Mouse (Mus musculus): ENCODE data around the gene Sh3gl2. TPM values are rescaled to one million over a fixed set of nuclear protein-coding genes. Genes with fewer than 3 reads are reported as not detected.

The Sh3gl2 gene
- polyA plus RNA-seq, 1 experiment from 2014 or later, result 1.7 TPM

DNA sequence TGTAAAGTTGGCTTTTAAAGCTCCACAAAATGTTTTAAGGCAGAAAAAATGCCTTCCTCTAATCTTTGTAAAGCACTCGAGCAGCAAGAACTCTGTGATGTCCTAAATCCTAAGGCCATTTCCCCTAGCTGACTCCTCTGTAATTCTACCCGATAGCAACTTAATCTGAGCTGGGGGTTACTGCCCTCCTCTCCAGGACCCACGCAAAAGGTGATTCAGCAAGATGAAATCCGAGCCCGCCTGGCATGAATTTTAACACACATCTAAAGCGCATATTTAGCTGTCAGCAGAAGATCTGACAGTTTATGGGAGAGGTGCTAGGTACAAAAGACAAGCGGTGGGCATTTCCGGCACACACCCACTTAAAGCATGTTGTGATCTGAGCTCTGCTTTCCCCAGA, 229.8 kb downstream of the Sh3gl2 start:
- Histone ChIP-seq H3K4me3 (ENCODE audit: low read depth, low read length) (no peak overlapping the region), H3K4me1 (ENCODE audit: control insufficient read depth, insufficient read depth, low read length) (0 out of 2 replicates have a peak, but pooled peaks cover 5% of the 10 kb centered on the region), H3K4me2 (ENCODE audit: low read depth, severe bottlenecking) (no peak overlapping the region), H3K27me3 (ENCODE audit: control insufficient read depth, insufficient read depth, low read length) (no peaks in the 10 kb centered on the region), H3K9ac (ENCODE audit: low read length) (no peak overlapping the region), H3K9me3 (ENCODE audit: control insufficient read depth, low read length) (no peaks in the 10 kb centered on the region), H3K27ac (replicated peaks; ENCODE audit: low read depth, low read length) (no peak overlapping the region), H3K36me3 (ENCODE audit: control insufficient read depth, insufficient read depth, low read length) (no peaks in the 10 kb centered on the region)
- ATAC-seq (ENCODE audit: insufficient number of reproducible peaks, low FRiP score, low TSS enrichment, low read depth), result no peak
- DNase-seq (ENCODE audit: low spot score), result peak; percentile 45
- WGBS, result 13% methylated on average over 8 of the region's 8 CpGs

DNA sequence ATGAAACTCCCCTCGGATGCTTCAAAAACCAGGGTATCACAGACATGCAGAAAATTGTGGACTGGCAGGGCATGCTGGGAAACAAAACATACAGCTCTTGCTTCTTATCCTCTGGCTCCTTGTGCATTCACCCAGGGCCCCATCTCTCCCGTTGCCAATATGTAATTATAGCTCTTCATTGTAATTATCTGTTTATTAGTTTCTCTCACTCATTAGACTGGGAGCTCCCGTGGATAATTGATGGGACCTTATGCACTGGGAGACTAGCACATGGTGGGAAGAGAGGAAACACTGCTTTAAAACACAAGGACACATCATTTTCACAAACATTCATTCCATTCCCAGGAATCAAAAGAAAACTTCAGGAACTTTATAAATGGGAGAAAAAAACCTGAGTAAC, 233.9 kb downstream of the Sh3gl2 start:
- H3K4me2 ChIP-seq (ENCODE audit: low read depth, severe bottlenecking), result no peak overlapping the region
- no peak overlapping the region for H3K27ac ChIP-seq (replicated peaks; ENCODE audit: low read depth, low read length)
- H3K4me1 ChIP-seq (ENCODE audit: control insufficient read depth, insufficient read depth, low read length), result 0 out of 2 replicates have a peak, but pooled peaks cover 5% of the 10 kb centered on the region
- ATAC-seq (ENCODE audit: insufficient number of reproducible peaks, low FRiP score, low TSS enrichment, low read depth) (no peak), DNase-seq (ENCODE audit: low spot score) (no peak)
- no peaks in the 10 kb centered on the region for H3K27me3 ChIP-seq (ENCODE audit: control insufficient read depth, insufficient read depth, low read length)
- H3K9ac ChIP-seq (ENCODE audit: low read length), result no peak overlapping the region
- WGBS, result 33% methylated on average over 3 of the region's 3 CpGs
- no peak overlapping the region for H3K4me3 ChIP-seq (ENCODE audit: low read depth, low read length)
- no peaks in the 10 kb centered on the region for H3K36me3 ChIP-seq (ENCODE audit: control insufficient read depth, insufficient read depth, low read length)
- no peaks in the 10 kb centered on the region for H3K9me3 ChIP-seq (ENCODE audit: control insufficient read depth, low read length)

DNA sequence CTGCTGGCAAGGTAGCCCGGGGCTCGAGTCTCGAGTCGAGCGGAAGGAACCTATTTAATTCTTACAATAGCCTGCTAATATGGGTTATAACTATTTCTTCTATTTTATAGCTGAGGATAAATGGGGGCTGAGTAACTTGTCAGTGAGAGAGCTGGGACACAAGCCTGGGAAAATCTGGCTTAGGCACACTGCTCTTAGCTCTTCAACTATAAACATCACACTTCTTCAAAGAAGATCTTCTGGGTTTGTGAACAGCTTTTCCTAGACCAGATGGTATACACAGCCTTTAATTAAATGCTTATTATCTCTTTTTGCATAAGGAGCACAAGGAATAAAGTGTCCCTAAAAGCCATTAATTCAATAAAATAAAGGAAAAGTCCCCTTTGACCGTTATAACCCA, 278.7 kb downstream of the Sh3gl2 start:
- ATAC-seq (ENCODE audit: insufficient number of reproducible peaks, low FRiP score, low TSS enrichment, low read depth) (no peak), DNase-seq (ENCODE audit: low spot score) (no peak)
- H3K4me1 ChIP-seq (ENCODE audit: control insufficient read depth, insufficient read depth, low read length), result no peaks in the 10 kb centered on the region
- no peaks in the 10 kb centered on the region for H3K9me3 ChIP-seq (ENCODE audit: control insufficient read depth, low read length)
- no peaks in the 10 kb centered on the region for H3K36me3 ChIP-seq (ENCODE audit: control insufficient read depth, insufficient read depth, low read length)
- H3K27ac ChIP-seq (replicated peaks; ENCODE audit: low read depth, low read length), result no peak overlapping the region
- H3K9ac ChIP-seq (ENCODE audit: low read length), result no peak overlapping the region
- H3K27me3 ChIP-seq (ENCODE audit: control insufficient read depth, insufficient read depth, low read length), result no peaks in the 10 kb centered on the region
- H3K4me2 ChIP-seq (ENCODE audit: low read depth, severe bottlenecking), result no peak overlapping the region
- no peak overlapping the region for H3K4me3 ChIP-seq (ENCODE audit: low read depth, low read length)
- 95% methylated on average over 6 of the region's 6 CpGs for WGBS

DNA sequence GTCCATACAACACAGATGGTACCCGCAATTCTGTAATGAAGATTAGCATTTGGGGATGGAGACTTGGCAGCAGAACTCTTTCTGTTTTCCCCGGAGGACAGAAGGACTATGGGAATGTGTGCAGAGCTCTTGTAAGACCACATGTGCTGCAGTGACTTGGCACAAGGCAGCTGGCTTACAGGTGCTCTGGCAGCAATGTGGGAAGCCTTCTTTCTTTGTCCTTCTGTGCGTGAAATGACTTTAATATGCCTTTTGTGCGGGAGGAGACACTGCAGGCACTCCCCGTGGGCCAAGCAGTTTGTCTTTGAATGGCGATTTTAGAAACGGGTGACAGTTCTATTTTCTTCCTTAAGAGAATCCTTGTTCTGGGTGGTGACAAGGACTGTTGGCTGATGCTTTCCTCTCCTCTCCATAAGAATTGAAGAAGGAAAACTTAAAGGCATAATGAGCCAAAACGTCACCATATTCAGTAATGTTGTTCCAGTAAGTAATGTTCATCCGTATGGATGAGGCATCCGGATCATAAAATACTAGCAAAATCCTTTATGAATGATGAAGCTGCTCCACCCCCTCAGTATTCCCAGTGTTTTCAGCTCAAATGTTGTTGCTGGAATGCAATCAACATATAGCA, 281.5 kb downstream of the Sh3gl2 start:
- no peak for ATAC-seq (ENCODE audit: insufficient number of reproducible peaks, low FRiP score, low TSS enrichment, low read depth)

DNA sequence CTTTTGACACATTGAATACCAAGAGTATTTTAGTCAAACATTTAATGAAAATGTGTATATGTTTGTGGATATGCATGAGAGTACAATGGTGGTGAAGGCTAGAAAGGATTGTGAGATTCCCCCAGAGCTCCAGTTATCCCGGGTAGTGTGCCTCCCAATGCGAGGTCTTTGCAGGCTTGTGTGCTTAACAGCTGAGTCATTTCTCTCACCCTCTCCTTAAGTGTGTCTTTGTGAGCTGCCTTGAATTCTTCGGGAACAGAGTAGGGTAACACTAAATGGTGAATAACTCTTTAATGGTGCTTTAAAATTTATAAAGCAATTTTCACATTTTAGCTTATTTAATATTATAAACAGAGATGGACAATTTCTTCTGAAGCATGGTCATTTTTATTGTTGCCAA, 300.8 kb downstream of the Sh3gl2 start:
- ATAC-seq (ENCODE audit: insufficient number of reproducible peaks, low FRiP score, low TSS enrichment, low read depth), result no peak
- 71% methylated on average over 3 of the region's 3 CpGs for WGBS
- no peak overlapping the region for H3K9ac ChIP-seq (ENCODE audit: low read length)

More for the DNA sequence above, 281.5 kb downstream of the Sh3gl2 start:
- Histone ChIP-seq H3K27ac (replicated peaks; ENCODE audit: low read depth, low read length) (no peak overlapping the region), H3K4me2 (ENCODE audit: low read depth, severe bottlenecking) (no peak overlapping the region), H3K4me3 (ENCODE audit: low read depth, low read length) (no peak overlapping the region), H3K4me1 (ENCODE audit: control insufficient read depth, insufficient read depth, low read length) (no peaks in the 10 kb centered on the region), H3K9me3 (ENCODE audit: control insufficient read depth, low read length) (no peaks in the 10 kb centered on the region), H3K36me3 (ENCODE audit: control insufficient read depth, insufficient read depth, low read length) (no peaks in the 10 kb centered on the region), H3K9ac (ENCODE audit: low read length) (no peak overlapping the region), H3K27me3 (ENCODE audit: control insufficient read depth, insufficient read depth, low read length) (no peaks in the 10 kb centered on the region)
- no peak for DNase-seq (ENCODE audit: low spot score)
- WGBS, result 85% methylated on average over 10 of the region's 10 CpGs

DNA sequence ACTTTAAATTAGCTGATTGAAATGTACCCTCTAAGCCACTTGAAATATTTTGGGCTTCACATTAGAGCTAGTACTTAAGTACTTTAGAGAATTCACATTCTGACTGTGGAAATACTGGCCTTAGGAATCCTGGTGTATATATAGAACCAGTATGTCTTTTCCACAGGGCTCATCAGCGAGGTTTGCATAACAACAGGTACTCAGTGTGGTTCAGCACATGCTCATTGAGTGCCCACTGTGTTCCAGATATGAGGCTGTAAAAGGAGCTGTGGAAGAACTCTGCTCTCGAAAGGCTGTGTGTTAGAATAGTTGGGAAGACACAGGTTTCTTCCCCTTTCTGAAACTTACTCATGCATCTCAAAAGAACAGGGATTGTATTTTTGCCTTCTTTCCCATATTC, 302.1 kb downstream of the Sh3gl2 start:
- no peak overlapping the region for H3K4me2 ChIP-seq (ENCODE audit: low read depth, severe bottlenecking)
- H3K9me3 ChIP-seq (ENCODE audit: control insufficient read depth, low read length), result no peaks in the 10 kb centered on the region
- H3K9ac ChIP-seq (ENCODE audit: low read length), result no peak overlapping the region
- no peaks in the 10 kb centered on the region for H3K36me3 ChIP-seq (ENCODE audit: control insufficient read depth, insufficient read depth, low read length)
- no peak overlapping the region for H3K4me3 ChIP-seq (ENCODE audit: low read depth, low read length)
- no peak overlapping the region for H3K27ac ChIP-seq (replicated peaks; ENCODE audit: low read depth, low read length)
- H3K4me1 ChIP-seq (ENCODE audit: control insufficient read depth, insufficient read depth, low read length), result no peaks in the 10 kb centered on the region
- WGBS, result 71% methylated on average over 2 of the region's 2 CpGs
- ATAC-seq (ENCODE audit: insufficient number of reproducible peaks, low FRiP score, low TSS enrichment, low read depth) (no peak), DNase-seq (ENCODE audit: low spot score) (no peak)
- H3K27me3 ChIP-seq (ENCODE audit: control insufficient read depth, insufficient read depth, low read length), result no peaks in the 10 kb centered on the region

More for the DNA sequence above, 300.8 kb downstream of the Sh3gl2 start:
- DNase-seq (ENCODE audit: low spot score), result no peak
- H3K4me2 ChIP-seq (ENCODE audit: low read depth, severe bottlenecking), result no peak overlapping the region
- no peaks in the 10 kb centered on the region for H3K36me3 ChIP-seq (ENCODE audit: control insufficient read depth, insufficient read depth, low read length)
- H3K9me3 ChIP-seq (ENCODE audit: control insufficient read depth, low read length), result no peaks in the 10 kb centered on the region
- H3K27me3 ChIP-seq (ENCODE audit: control insufficient read depth, insufficient read depth, low read length), result no peaks in the 10 kb centered on the region
- no peak overlapping the region for H3K4me3 ChIP-seq (ENCODE audit: low read depth, low read length)
- no peaks in the 10 kb centered on the region for H3K4me1 ChIP-seq (ENCODE audit: control insufficient read depth, insufficient read depth, low read length)
- H3K27ac ChIP-seq (replicated peaks; ENCODE audit: low read depth, low read length), result no peak overlapping the region

DNA sequence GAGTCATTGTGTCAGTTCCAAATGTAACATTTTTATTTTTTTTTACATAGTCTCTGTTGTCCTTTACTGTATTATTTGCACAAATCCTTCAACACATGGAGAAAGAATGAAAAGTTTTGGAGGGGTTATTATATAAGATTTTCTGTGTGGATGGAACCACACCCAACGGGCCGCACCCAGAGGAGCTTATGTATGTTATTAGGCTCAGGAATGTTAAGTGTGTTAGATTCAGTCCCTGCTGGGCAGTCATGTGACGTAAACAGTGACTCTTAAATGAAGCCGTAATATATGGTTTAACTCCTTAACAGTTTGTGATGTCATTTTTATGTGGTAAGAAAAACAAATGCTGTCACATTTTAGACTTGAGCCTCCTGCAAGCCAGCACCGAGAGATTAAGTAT, 302.6 kb downstream of the Sh3gl2 start:
- Histone ChIP-seq H3K36me3 (ENCODE audit: control insufficient read depth, insufficient read depth, low read length) (no peaks in the 10 kb centered on the region), H3K4me2 (ENCODE audit: low read depth, severe bottlenecking) (no peak overlapping the region), H3K9me3 (ENCODE audit: control insufficient read depth, low read length) (no peaks in the 10 kb centered on the region), H3K4me1 (ENCODE audit: control insufficient read depth, insufficient read depth, low read length) (no peaks in the 10 kb centered on the region), H3K4me3 (ENCODE audit: low read depth, low read length) (no peak overlapping the region), H3K27ac (replicated peaks; ENCODE audit: low read depth, low read length) (no peak overlapping the region), H3K9ac (ENCODE audit: low read length) (no peak overlapping the region), H3K27me3 (ENCODE audit: control insufficient read depth, insufficient read depth, low read length) (no peaks in the 10 kb centered on the region)
- 63% methylated on average over 5 of the region's 5 CpGs for WGBS
- DNase-seq (ENCODE audit: low spot score), result no peak
- ATAC-seq (ENCODE audit: insufficient number of reproducible peaks, low FRiP score, low TSS enrichment, low read depth), result no peak

DNA sequence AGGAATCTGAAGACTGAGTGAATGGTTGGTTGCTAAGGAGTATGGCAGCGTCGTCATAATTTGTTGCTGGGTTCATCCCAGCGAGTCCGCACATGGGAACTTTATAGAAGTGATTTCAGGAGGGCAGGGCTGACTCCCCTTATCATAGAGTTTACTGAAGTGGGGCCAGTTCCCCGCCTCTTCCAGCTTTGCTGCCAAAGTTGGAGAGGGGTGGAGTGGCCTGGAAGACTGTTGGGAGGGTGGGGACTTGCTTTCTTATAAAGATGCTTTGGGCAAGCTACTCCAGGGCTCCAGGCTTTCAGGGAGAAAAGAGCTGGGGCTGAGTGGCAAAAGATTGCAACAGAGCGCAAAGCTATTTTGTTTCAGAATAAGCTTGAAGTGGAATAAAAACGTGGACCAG, 308.4 kb downstream of the Sh3gl2 start:
- Histone ChIP-seq H3K36me3 (ENCODE audit: control insufficient read depth, insufficient read depth, low read length) (no peaks in the 10 kb centered on the region), H3K4me2 (ENCODE audit: low read depth, severe bottlenecking) (peak overlapping the region; percentile 95; the same call in 1 of the 2 replicates), H3K9ac (ENCODE audit: low read length) (no peak overlapping the region), H3K4me3 (ENCODE audit: low read depth, low read length) (no peak overlapping the region), H3K27ac (replicated peaks; ENCODE audit: low read depth, low read length) (no peak overlapping the region), H3K27me3 (ENCODE audit: control insufficient read depth, insufficient read depth, low read length) (0 out of 2 replicates have a peak, but pooled peaks cover 3% of the 10 kb centered on the region), H3K4me1 (ENCODE audit: control insufficient read depth, insufficient read depth, low read length) (peaks cover 3% of the 10 kb centered on the region; the same call in 1 of the 2 replicates), H3K9me3 (ENCODE audit: control insufficient read depth, low read length) (no peaks in the 10 kb centered on the region)
- ATAC-seq (ENCODE audit: insufficient number of reproducible peaks, low FRiP score, low TSS enrichment, low read depth) (no peak), DNase-seq (ENCODE audit: low spot score) (no peak)
- 49% methylated on average over 7 of the region's 7 CpGs for WGBS

DNA sequence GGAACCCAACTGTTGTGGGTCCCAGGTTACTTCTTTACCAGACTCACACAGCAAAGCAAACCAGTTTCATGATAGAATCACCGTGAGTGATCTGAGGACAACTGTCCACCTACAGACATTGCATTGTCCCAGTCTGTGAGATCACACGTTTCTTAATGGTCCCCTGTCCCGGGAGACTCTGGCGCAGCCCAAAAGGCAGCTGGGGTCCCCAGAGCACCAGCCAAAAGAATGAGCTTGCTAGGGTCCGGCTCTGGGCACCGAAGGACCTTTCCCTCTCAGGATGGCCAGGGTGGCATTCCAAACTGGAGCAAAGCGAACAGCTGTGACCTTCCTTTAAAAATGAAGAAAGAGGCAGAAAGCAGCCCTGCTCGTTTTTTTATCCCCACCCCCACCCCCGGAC, 308.9 kb downstream of the Sh3gl2 start, which contains the start of gene Adamtsl1:
Gene Adamtsl1, plus strand, starts transcription at position 381 of the 400 bp plus-strand sequence.
- H3K27ac ChIP-seq (replicated peaks; ENCODE audit: low read depth, low read length), result no peak within 1 kb of the TSS
- H3K4me3 ChIP-seq (ENCODE audit: low read depth, low read length), result peak within 1 kb of the TSS; percentile 50
- peak within 1 kb of the TSS; percentile 46 for H3K9ac ChIP-seq (ENCODE audit: low read length)
- H3K27me3 ChIP-seq (ENCODE audit: control insufficient read depth, insufficient read depth, low read length), result 0 out of 2 replicates have a peak, but pooled peaks cover 3% of the 10 kb centered on the region
- H3K4me1 ChIP-seq (ENCODE audit: control insufficient read depth, insufficient read depth, low read length), result peaks cover 3% of the 10 kb centered on the region; the same call in 1 of the 2 replicates
- whole genome bisulfite sequencing, result 2% methylated on average over 9 of the region's 9 CpGs
- DNase-seq (ENCODE audit: low spot score) (peak; percentile 28), ATAC-seq (ENCODE audit: insufficient number of reproducible peaks, low FRiP score, low TSS enrichment, low read depth) (0 out of 2 replicates have a peak, but pooled peaks have one; percentile 33)
- peak within 1 kb of the TSS; percentile 95 for H3K4me2 ChIP-seq (ENCODE audit: low read depth, severe bottlenecking)
- H3K9me3 ChIP-seq (ENCODE audit: control insufficient read depth, low read length), result no peaks in the 10 kb centered on the region
- H3K36me3 ChIP-seq (ENCODE audit: control insufficient read depth, insufficient read depth, low read length), result no peaks in the 10 kb centered on the region
